Mouse (Mus musculus) left cerebral cortex, adult 9 months (tissue): ENCODE results near the gene Eya2.

Experiments
- DNase-seq, 2 experiments: peaks; one replicate each; pipeline ENCODE4 v3.0.0; 2022; ENCODE audit warnings: low spot score in 2 of 2

Gene Eya2

GRCm38 (mm10) chr2:165818985-165819948, 224.4 kb downstream of the Eya2 start:
- DNase-seq = peak; percentile 52 to 83

DNA sequence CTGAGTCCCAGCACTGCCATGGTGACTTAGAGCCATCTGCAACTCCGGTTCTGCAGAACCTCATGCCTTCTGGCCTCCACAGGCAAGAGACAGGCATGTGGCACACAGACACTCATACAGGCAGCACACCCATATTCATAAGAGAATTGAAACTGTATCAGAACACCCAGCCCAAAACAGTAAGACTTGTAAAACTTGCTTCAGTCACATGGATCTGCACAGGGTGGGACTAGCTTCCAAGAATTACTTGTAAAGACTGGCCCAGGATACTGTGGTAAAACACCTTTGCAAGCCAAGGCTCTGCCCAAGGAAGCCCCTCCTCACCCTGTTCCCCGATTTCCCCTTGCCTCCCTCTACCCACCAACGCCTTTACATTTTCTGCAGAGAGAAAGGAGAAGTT, 225.2 kb downstream of the Eya2 start:
- no peak for DNase-seq

GRCm38 (mm10) chr2:165820504-165821095, 225.8 kb downstream of the Eya2 start:
- no peak for DNase-seq
